Mouse (Mus musculus): ENCODE results near the gene Bcam. TPM values are rescaled to one million over a fixed set of nuclear protein-coding genes. Genes with fewer than 3 reads are reported as not detected.
A peak's percentile ranks its signal among the peaks of the same experiment; 100 is the strongest.

Gene Bcam
- total RNA-seq (2021): 10 to 100 TPM; 48.5 to 51.9 TPM
- long read RNA-seq, experiment 1, transcript Bcam-201 (15 exons, 2,429 nt): major isoform, 34 of 48 reads
- long read RNA-seq, experiment 1, partial matches to known transcripts: 9 of 48 reads
- long read RNA-seq, experiment 1, other reads (novel, unspliced or antisense): 5 of 48 reads
- long read RNA-seq, experiment 2, transcript Bcam-201 (15 exons, 2,429 nt): major isoform, 49 of 71 reads
- long read RNA-seq, experiment 2, transcript Bcam-204 (2 exons, 307 nt): minor isoform, 5 of 71 reads
- long read RNA-seq, experiment 2, partial matches to known transcripts: 12 of 71 reads
- long read RNA-seq, experiment 2, other reads (novel, unspliced or antisense): 5 of 71 reads

DNA sequence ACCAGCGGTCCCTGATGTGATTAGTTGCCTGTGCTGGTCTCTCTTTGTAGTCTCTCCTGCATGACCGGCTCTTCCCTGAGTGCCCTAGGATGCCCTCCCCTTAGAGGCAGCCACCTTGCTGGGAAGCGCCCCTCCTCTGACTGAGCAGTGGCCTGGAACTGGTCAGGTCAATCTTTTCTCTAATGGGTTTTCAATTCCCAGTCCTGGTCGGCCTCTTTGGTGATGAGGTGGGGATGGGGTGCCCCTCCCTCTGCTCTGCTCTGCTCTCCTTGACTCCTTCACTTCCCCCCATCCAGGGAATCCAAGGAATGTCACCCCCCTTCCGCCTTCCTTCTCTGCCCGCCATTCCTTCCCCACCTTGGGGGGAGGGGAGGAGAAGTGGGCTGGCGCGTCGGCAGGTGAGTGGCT is at the start of gene Bcam:
Gene Bcam (minus strand): TSS at position 33 of the 408 bp plus-strand sequence.
- DNase-seq: no peak
- intact Hi-C loops (cut with DNase I; ENCODE audit: low total_unique reads): no loop called here

DNA sequence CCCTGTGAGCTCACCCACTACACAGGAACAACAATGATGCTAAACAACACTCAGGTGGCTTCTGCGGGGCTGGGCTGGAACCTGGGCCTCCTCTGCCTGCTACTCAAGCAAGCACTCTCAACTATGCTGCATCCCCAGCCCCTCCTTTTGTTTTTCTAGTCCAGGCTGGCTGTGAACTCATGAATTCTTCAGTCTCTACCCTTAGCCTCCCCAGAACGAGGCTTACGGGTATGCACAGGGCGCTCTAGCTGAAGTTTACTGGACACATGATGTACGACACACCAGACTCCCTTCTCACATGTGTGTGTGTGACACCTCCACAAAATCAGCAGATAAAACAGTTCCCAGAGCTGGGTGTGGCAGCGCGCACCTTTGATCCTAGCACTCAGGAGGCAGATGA is 48.1 kb upstream of the Bcam start:
- no peak for DNase-seq
- intact Hi-C loops (cut with DNase I; ENCODE audit: low total_unique reads): no loop called here

DNA sequence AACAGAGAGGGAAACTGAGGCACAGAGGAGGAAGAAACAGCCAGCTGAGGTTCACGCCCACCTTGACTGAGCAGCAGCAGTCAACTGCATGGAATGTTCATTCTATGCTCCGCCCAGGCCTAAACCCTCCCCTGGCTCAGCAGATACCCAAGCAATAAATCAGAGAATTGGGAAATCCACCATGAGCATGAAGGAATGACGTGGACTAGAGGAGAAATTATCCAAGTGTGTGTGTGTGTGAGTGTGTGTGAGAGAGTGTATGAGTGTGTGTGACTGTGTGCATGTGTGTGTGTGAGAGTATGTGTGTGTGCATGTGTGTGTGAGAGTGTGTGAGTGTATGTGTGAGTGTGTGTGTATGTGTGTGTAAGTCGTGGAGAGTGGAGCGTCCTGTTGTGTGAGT is 47.6 kb upstream of the Bcam start:
- no peak for DNase-seq
- intact Hi-C loops (cut with DNase I; ENCODE audit: low total_unique reads): no loop called here

DNA sequence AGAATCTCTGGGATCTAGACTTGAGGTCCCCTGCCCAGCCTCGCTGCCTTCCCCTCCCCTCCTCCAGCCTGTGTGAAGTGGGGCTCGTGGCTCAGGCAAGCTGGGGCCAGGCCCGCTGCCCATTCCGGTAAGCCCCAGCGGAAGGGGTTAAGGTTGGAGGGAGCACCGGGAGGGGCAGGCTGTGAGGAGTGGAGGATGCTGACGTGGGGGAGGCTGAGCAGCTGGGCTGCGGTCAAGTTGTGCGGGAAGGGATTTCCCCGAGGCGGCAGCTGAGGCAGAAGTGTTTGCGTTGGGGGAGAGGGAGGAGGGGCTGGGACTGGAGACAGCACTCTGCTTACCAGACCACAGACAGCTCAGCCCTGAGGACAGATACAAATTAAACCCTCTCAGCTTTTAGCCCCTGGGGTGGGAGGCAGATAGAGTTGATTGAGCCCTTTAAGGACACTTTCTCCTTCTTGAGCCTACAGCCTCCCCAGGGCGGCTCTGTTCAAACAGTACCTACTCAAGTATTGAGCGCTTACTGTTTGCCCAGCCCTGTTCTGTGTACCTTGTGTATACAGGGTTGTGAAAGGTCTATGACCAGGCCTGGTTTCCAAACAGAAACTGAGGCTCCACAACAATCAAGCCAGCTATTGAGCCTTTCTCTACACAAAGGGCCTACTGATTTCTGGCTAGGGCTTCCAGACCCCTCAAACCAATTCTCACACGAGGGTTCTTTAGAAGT is 46.7 kb upstream of the Bcam start:
- intact Hi-C loops (cut with DNase I; ENCODE audit: low total_unique reads): no loop called here
- peak; percentile 77 for DNase-seq

DNA sequence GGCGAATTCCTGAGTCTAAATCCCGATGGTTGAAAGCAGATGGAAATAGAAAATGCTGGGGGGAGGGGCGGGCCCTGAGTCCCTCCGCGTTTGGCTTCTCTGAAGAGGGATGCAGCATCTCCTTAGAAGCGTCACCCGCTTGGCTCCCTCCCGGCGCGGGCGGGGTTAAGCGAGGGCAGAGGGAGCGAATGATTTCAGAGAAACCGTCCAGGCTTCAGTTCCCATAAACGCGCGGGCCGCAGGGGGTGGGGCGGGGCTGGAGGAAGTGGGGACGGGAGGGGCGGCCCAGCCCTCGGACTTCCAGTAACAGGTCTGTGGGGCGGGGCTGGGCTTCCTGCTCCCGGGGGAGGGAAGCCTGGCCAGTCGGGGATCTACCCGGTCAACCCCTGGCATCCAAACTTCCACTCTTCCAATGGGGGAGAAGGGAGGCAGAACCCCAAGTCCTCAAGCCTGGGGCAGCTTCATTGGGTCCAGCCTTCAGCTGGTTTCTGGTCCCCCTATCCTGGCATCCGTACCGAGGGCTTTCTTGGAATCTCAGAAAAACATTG is 45.5 kb upstream of the Bcam start:
- intact Hi-C loops (cut with DNase I; ENCODE audit: low total_unique reads): no loop called here
- peak; percentile 93 for DNase-seq

DNA sequence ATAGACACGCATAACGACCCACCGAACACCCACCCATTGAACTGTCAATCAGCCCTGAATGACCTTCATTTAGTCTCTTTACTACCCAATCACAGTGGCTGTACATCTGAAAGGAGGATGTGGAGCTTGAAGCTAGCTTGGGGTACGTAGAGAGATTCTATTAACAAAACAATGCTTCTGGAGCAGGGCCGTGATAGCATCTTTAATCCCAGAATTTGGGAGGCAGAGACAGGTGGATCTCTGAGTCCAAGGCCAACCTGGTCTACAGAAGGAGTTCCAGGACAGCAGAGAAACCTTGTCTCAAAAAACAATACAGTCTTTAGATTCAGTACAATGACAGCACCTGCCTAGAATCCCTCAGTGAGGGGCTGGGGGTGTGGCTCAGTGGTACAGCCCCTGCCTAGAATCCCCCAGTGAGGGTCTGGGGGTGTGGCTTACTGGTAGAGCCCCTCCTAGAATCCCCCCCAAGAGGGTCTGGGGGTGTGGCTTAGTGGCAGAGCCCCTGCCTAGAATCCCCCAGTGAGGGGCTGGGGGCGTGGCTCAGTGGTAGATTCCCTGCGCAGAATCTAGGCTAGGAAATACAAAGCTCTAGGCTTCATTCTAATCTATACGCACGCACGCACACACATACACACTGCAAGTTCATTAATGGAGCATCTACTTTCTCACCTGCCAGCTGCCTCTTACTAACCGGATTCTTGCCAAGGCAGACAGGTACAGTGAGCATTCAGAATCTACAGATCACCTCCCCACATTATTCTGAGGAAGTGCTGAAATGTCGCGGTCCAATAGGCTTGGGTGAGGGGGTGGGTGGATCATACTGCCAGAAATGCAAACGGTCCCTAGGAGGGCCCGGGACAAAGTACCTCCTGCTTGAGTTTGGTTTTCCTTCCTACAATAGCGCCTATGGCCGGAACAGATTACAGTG is 44.7 kb upstream of the Bcam start:
- intact Hi-C loops (cut with DNase I; ENCODE audit: low total_unique reads): no loop called here
- no peak for DNase-seq

DNA sequence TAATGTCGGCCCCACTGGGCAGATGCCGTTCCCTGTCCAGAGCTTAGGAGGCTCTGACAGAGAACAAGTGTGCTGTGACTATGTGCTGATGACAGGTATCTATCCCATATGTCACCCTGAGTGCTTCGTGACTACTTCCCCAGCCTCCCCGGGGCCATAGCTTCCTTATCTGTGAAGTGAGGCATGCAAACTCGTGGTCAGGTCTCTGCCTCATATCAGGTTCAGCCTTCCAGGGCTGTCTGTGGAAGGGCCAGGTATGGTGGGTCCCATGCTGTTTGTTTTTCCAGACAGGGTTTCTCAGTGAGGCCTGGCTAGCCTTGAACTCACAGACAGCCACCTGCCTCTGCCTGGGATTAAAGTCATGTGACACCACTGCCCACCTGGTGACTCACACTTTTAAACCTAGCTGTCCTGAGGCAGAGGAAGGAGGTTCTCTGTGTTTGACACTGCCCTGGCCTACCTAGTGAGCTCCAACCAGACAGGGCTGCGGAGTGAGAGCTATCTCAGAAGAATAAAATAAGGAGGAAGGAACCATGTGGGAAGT is 42.8 kb upstream of the Bcam start:
- no peak for DNase-seq
- intact Hi-C loops (cut with DNase I; ENCODE audit: low total_unique reads): no loop called here

DNA sequence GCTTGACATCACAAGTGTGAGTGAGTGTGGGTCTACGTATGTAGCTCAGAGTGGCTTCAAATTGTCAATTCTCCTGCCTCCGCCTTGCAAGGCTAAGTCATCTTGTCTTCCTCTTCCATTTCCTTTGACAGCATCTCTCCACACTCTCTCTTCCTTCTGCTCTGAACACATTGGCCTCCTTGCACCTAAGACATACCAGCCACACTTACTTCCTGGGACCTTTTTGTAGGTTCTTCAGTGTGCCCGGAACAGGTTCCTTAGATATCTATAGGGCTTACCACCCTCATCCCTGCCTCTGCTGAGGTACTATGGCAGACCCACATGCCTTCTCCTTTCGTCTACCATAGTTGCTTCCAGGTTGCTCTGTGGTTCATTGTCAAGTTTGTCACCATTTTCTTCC is 42.3 kb upstream of the Bcam start:
- intact Hi-C loops (cut with DNase I; ENCODE audit: low total_unique reads): no loop called here
- no peak for DNase-seq

DNA sequence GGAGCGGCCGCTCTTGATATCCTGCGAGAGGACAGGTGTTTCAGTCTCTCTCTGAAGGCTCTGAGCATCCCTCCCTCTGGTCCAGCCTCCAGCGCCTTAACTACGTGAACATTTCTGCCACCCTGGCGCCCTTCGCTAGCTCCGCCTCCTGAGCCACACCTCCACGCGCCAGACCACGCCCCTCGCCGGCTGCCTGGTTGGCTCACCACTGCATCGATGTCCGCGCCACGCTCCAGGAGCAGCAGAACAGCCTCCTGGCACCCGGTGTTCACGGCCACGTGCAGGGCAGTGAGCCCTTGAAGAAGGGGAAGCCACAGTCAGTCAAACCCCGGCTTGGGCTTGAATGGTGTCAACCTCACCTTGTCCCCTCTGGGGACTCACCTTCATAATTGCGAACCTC is 40.3 kb upstream of the Bcam start:
- intact Hi-C loops (cut with DNase I; ENCODE audit: low total_unique reads): no loop called here
- DNase-seq: peak; percentile 61

DNA sequence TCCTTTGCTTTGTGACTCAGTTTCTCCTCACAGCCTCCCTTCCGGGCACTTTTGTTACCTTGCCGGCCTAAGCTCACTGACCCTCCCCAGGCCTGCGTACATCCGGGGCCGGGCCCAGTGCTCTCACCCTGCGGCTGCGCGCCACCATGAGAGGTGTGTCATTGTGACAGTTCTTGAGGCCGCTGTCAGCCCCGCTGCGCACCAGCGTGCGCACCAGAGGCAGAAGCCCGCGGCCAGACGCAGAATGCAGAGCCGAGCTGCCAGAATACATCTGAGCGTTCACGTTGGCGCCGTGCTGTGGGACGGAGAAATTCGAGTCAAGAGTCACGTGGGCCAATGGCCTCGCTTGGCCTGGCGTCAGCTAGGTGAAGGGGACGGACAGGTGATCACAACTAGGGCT is 38.6 kb upstream of the Bcam start:
- intact Hi-C loops (cut with DNase I; ENCODE audit: low total_unique reads): no loop called here
- no peak for DNase-seq

DNA sequence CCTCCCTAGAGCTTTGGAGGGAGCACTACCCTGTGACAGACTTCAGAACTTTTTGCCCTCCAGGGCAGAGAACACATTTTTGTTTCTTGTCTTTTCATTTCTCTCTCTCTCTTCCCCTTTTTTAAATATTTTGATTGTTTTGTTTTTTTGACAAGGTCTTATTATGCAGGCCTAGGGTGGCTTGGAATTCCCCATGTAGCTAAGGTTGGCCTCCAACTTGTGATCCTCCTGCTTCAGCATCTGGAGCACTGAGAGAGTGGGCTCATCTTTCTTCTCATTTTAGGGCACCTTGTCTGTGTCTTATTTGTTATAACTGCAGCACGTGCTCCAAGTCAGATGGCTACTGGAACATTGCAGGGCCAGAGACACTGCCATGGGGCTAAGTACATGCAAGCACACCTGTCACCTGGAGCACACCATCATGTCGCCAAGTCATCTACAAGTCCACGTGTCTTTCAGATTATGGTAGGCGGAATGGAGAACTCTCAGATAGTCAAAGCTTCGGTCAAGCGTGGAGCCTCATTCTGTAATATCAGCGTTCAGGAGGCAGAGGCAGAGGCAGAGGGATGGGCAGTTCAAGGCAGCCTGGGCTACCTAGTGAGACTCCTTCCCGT is 35.6 kb upstream of the Bcam start:
- intact Hi-C loops (cut with DNase I; ENCODE audit: low total_unique reads): no loop called here
- no peak for DNase-seq

DNA sequence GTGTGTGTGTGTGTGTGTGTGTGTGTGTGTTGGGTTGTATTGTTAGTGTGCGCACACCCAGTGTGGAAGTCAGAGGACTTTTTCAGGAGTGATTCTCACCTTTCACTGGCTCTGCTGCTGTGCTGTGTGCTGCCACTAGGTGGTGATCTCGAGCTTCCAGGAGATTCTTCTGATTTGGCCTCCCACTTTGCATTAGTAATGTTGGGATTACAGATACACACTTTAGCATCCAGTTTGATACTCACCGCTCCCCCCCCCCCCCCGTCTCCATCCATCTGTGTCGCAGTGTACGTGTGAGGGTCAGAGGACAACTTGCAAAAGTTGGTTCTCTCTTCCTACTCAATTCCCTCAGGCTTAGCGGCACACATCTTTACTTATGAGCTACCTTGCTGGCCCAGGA is 32.2 kb upstream of the Bcam start:
- peak; percentile 52 for DNase-seq
- intact Hi-C loops (cut with DNase I; ENCODE audit: low total_unique reads): loop anchor here (2.0 kb wide), 1 partner anchor 40 kb away; no protein-coding TSS in a partner anchor

DNA sequence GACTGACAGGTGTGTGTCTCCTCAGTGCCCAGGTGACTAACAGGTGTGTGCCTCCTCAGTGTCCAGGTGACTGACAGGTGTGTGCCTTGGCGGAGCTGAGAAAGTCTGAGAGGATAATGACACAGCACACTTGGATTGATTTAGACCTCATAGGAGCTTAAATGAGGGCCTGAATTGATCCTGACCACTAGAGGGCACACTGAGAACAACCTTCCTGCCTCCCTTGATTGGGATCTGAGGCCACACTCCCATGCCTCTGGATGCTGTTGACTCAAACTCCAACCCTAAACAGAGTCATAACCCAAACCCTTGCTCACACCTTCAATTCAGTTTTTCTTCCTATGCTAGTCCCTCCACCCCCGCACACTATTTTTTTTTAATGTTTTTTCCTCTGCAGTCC is 29.9 kb upstream of the Bcam start:
- DNase-seq: peak; percentile 47
- intact Hi-C loops (cut with DNase I; ENCODE audit: low total_unique reads): no loop called here

DNA sequence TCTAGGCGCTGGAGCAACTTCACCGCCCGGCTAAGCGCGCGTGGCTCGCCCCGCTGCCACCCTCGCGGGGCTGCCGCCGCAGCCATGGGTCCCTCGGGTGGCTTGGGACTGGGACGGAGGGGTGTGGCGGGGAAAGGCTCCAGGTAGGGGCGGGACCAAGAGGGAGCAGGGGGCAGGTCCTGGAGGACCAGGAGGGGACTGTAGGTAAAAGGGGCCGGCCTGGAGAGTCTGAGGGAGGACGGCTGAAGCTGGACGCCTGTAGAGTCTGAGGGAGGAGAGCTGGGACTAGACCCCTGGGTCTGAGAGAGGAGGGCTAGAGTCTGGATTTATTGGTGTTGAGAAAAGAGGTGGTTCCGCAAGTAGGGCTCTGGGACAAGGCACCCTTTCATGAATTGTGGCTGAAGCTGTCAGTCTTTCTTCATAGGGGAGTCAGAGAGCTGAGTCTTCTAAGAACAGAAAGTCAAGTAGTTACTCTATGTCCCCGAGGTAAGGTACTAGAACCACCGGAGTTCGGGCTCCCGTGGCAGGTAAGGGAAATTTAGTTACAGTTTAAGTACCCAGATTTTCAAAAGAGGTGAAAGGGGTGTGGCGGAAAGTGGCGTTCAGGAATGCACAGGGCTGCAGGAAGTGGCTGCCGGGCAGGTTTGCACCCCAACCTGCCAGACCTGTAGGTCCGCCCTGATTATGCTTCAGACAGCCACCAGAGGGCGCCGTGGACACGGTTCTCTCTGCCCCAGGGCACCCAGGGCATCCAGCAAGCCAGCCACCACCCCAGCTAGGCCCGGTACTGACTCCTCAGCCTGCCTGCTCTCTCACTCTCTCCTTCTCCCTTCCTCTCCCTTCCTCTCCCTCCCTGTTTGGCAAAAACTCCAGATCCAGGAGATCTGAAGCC is 26.1 kb upstream of the Bcam start, which contains the start of gene Cblc:
Gene Cblc (minus strand): TSS at position 113 of the 892 bp plus-strand sequence.
- intact Hi-C loops (cut with DNase I; ENCODE audit: low total_unique reads): loop anchor here (2.0 kb wide), 1 partner anchor 52 kb away; no protein-coding TSS in a partner anchor
- DNase-seq: peak; percentile 81

DNA sequence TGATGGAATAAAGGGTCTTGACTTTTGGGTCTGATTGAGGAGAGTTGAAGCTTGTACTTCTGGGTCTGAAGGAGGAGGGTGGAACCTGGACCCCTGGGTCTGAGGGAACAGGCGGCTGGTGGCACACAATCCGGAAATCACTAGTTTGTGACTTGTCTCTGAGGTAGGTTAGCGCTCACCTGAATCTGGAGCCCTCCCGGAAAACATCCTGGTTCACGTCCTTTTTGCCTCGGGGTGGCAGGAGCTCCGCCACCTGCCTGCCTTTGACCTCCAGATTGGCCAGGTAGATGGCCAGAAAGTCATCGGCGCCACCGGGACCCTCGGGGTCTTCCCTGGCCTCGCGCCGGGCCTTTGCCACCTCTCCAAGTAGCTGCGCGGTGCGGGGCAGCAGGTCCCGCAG is 25.4 kb upstream of the Bcam start:
- DNase-seq: no peak
- intact Hi-C loops (cut with DNase I; ENCODE audit: low total_unique reads): loop anchor here (2.0 kb wide), 1 partner anchor 53 kb away; no protein-coding TSS in a partner anchor

DNA sequence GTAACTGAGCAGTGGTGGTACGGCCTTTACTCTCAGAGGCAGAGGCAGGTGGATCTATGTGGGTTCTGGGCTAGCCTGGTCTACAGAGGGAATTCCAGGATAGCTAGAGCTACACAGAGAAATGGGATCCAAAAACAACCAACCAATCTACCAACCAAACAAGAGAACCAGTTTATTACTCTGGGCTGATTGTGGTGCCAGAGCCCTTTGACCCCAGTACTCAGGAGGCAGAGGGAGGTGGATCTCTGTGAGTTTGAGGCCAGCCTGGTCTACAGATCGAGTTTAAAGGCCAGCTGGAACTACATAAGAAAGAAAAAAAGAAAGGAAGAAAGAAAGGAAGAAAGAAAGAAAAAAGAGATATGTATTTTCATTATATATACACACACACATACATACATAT is 24.4 kb upstream of the Bcam start:
- intact Hi-C loops (cut with DNase I; ENCODE audit: low total_unique reads): no loop called here
- no peak for DNase-seq

DNA sequence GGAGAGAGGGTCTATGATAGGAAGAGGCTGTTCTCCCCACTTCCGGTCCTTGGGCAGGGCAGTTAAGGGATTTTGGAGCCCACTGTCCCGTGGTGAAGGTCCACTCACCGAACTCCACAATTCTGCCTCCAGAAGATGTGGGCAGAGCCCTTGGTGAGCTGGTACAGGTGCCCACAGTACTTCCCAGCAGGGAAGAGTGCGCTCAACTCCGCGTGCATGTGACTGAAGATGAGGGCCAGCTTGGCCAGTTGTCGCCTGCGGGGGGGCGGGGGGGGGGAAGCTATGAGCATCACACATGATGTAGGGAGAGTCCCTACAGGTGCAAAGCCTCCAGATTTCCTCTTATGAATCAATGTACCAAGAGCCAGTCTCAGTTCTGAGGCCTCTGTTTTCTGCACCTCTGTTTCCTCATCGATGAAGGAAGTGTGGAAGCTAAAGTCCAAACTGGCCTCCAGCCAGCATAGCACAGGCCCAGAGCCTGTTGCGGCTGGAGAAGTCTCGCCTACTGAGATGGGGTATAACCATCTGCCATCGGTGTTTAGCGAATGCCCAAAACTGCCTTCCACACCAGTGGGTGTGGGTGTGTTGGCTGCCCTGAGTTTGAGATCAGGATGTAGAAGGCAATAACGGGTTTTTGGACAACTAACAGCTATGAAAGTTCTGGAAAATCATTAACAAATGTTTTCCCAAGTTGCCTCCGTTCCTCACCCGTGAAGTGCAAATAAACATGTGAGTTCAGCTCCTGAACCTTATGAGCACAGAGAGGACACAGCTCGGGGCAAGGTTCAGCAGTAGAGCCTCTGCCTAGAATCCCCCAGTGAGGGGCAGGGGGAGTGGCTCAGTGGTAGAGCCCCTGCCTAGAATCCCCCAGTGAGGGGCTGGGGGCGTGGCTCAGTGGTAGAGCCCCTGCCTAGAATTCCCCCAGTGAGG is 22.1 kb upstream of the Bcam start:
- DNase-seq: no peak
- intact Hi-C loops (cut with DNase I; ENCODE audit: low total_unique reads): no loop called here
